Mouse (Mus musculus): ENCODE measurements around the gene Alms1.

DNA sequence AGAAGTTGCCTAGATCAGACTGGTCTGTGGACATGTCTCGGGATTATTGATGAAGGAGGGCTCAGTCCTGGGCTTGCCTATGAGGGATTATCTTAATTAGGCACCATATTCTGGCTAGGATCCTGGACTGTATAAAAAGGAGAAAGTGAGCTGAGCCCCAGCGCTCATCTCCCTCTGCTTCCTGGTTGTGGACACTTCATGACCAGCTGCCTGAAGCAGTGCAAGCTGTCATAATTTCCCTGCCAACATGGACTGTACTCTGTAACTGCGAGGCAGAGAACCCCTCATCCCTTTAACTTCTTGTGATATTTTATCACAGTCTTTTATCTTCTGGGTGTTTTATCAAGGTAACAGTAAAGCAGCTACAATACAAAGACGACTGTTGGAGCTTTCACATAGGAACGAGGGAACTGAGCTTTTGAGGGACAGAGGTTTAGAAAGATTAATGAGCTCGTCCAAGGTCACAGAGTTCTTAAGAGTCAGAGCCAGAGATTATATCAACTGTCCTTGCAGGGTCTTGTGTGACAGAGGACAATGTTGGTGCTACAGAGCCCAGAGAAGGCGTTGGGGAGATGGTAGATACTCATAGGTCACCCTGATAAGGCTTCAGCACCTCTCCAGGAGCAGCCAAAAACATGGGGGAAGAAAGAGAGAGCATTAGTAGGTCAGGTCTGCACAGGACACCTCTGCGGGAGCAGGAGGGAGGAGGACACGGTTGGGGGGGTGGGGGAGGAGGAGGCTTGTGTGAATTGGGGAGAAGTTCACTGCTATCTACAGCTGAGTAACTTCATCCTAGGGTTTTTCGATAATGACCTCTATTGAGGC, 43.8 kb upstream of the Alms1 start:
- TF ChIP-seq POLR2A (IDR thresholded peaks at IDR 0.05; ENCODE audit: borderline replicate concordance, extremely low read depth, low read depth, low read length) (no peak), CTCF (IDR thresholded peaks at IDR 0.05; ENCODE audit: insufficient read depth, low read length) (no peak)

Data from lung, adult 2 months (tissue).